Mouse (Mus musculus) erythroblast, embryonic 14.5 days (primary cell): ENCODE measurements around the gene Acot5.
"Not testable (repeated sequence)": the region's sequence is repeated elsewhere in the genome, so short reads cannot be mapped to it uniquely, and the experiment has no call there.

Source experiments
- GATA1 ChIP-seq: IDR thresholded peaks from 2 replicates; pipeline ENCODE4 v1.6.1; 2012; ENCODE audit warnings: low read length, inconsistent platforms, mixed read lengths
- TAL1 ChIP-seq: IDR thresholded peaks from 3 replicates; pipeline ENCODE4 v1.6.1; 2012; ENCODE audit warnings: low read length, inconsistent platforms, mixed read lengths

- TF ChIP-seq GATA1, TAL1: not testable (repeated sequence)
These were observed 40.8 kb upstream of the Acot5 start for GRCm38 (mm10) chr12:84028328-84028727.
